Mouse (Mus musculus) lung, postnatal 0 days (tissue): ENCODE data around the gene 4931428L18Rik. TPM values are rescaled to one million over a fixed set of nuclear protein-coding genes. Genes with fewer than 3 reads are reported as not detected.

ENCODE experiments used
- ATAC-seq: fragments of 200-750 bp; cut with Nextera tagmentation; 2 replicates; pipeline ENCODE4 v1.8.0; 2017; ENCODE audit warnings: moderate library complexity
- DNase-seq: peaks from one replicate; pipeline ENCODE4 v3.0.0-alpha.2; 2016; ENCODE audit warnings: low spot score
- H3K27ac ChIP-seq: fragments of 300-500 bp; sonication (generic); 2 replicates; pipeline ENCODE4 v1.5.1; 2014; ENCODE audit warnings: antibody characterized with exemption, mild to moderate bottlenecking, low read length, mixed read lengths
- H3K27me3 ChIP-seq: fragments of 300-500 bp; sonication (generic); replicated peaks from 2 replicates; pipeline ENCODE4 v1.6.1; 2014; ENCODE audit warnings: low read length, mixed read lengths; ENCODE audit not compliant: insufficient read depth
- H3K36me3 ChIP-seq: fragments of 300-500 bp; sonication (generic); 2 replicates; pipeline ENCODE4 v1.6.1; 2014; ENCODE audit warnings: low read length, mixed read lengths; ENCODE audit not compliant: insufficient read depth
- H3K4me1 ChIP-seq: fragments of 300-500 bp; sonication (generic); 2 replicates; pipeline ENCODE4 v1.6.1; 2014; ENCODE audit warnings: antibody characterized with exemption, low read depth, low read length, mixed read lengths; ENCODE audit not compliant: insufficient read depth
- H3K4me2 ChIP-seq: fragments of 300-500 bp; sonication (generic); replicated peaks from 2 replicates; pipeline ENCODE4 v1.6.1; 2014; ENCODE audit warnings: low read depth, mild to moderate bottlenecking, low read length, moderate library complexity, mixed read lengths
- H3K4me3 ChIP-seq: fragments of 300-500 bp; sonication (generic); 2 replicates; pipeline ENCODE4 v1.5.1; 2014; ENCODE audit warnings: low read depth, low read length
- H3K9ac ChIP-seq: fragments of 300-500 bp; sonication (generic); replicated peaks from 2 replicates; pipeline ENCODE4 v1.6.1; 2014; ENCODE audit warnings: low read depth, mild to moderate bottlenecking
- H3K9me3 ChIP-seq: fragments of 300-500 bp; sonication (generic); 2 replicates; pipeline ENCODE4 v1.6.1; 2016; ENCODE audit warnings: low read length, mixed read lengths
- CTCF ChIP-seq: IDR thresholded peaks from 2 replicates; pipeline ENCODE4 v1.5.1; 2016; ENCODE audit warnings: antibody characterized with exemption, mild to moderate bottlenecking
- EP300 ChIP-seq: IDR thresholded peaks from 2 replicates; pipeline ENCODE4 v1.6.1; 2016; ENCODE audit warnings: antibody characterized with exemption, mild to moderate bottlenecking, control low read depth
- WGBS: fragments of 180-500 bp; shearing (Covaris S2); extraction: QIAGEN DNeasy Blood & Tissue Kit; methylation state at CpG from one replicate; pipeline ENCODE4 v1.1.7; 2014; 5-methylcytosine and 5-hydroxymethylcytosine counted together
- polyA plus RNA-seq: library from polyadenylated mRNA; unstranded; fragments of >200 nt; fragmentation: Nextera tagmentation; extraction: Ambion mirVana; gene quantifications from 2 replicates; pipeline ENCODE4 v1.2.1, GENCODE M21; 2015

4931428L18Rik gene
- polyA plus RNA-seq, 1 experiment from 2014 or later = 0.43 TPM

GRCm38 (mm10) chr1:31138387-31138786, 84.1 kb downstream of the 4931428L18Rik start:
- H3K4me1 ChIP-seq = no peaks in the 10 kb centered on the region
- no peaks in the 10 kb centered on the region for H3K9me3 ChIP-seq
- 53% methylated on average over 3 of the region's 3 CpGs for WGBS
- TF ChIP-seq CTCF (no peak), EP300 (no peak)
- H3K9ac ChIP-seq = no peak overlapping the region
- no peaks in the 10 kb centered on the region for H3K27me3 ChIP-seq
- no peak overlapping the region for H3K4me2 ChIP-seq
- DNase-seq (no peak), ATAC-seq (no peak)
- H3K4me3 ChIP-seq = no peak overlapping the region
- H3K27ac ChIP-seq = no peak overlapping the region
- H3K36me3 ChIP-seq = no peaks in the 10 kb centered on the region

- DNase-seq = no peak
- H3K27me3 ChIP-seq = no peaks in the 10 kb centered on the region
- 47% methylated on average over 4 of the region's 4 CpGs for WGBS
- H3K27ac ChIP-seq = no peak overlapping the region
- no peak overlapping the region for H3K9ac ChIP-seq
- no peak overlapping the region for H3K4me2 ChIP-seq
- TF ChIP-seq EP300 = no peak
- no peak for TF ChIP-seq CTCF
- H3K4me1 ChIP-seq = no peaks in the 10 kb centered on the region
- H3K36me3 ChIP-seq = no peaks in the 10 kb centered on the region
- ATAC-seq = no peak
- no peaks in the 10 kb centered on the region for H3K9me3 ChIP-seq
- H3K4me3 ChIP-seq = no peak overlapping the region
Observed at GRCm38 (mm10) chr1:31113466-31113865, 109.0 kb downstream of the 4931428L18Rik start.

GRCm38 (mm10) chr1:31107961-31108360, 114.5 kb downstream of the 4931428L18Rik start:
- no peak for TF ChIP-seq CTCF
- no peak for TF ChIP-seq EP300
- Histone ChIP-seq H3K9ac (no peak overlapping the region), H3K9me3 (no peaks in the 10 kb centered on the region), H3K27ac (no peak overlapping the region), H3K27me3 (no peaks in the 10 kb centered on the region), H3K4me1 (peaks cover 3% of the 10 kb centered on the region; the same call in 1 of the 2 replicates), H3K4me3 (no peak overlapping the region), H3K36me3 (no peaks in the 10 kb centered on the region), H3K4me2 (no peak overlapping the region)
- WGBS = 89% methylated on average over 3 of the region's 3 CpGs
- DNase-seq (no peak), ATAC-seq (no peak)

- ATAC-seq (peak; percentile 82), DNase-seq (peak; percentile 65)
- Histone ChIP-seq H3K4me2 (peak overlapping the region; percentile 17; the same call in 1 of the 2 replicates), H3K9me3 (no peaks in the 10 kb centered on the region), H3K4me1 (peaks cover 16% of the 10 kb centered on the region; the same call in 1 of the 2 replicates), H3K27ac (0 out of 2 replicates have a peak overlapping the region, but pooled peaks have one; percentile 6), H3K36me3 (no peaks in the 10 kb centered on the region), H3K9ac (no peak overlapping the region), H3K4me3 (no peak overlapping the region), H3K27me3 (no peaks in the 10 kb centered on the region)
- WGBS = 20% methylated on average over 12 of the region's 12 CpGs
- no peak for TF ChIP-seq EP300
- TF ChIP-seq CTCF = no peak
Observed at GRCm38 (mm10) chr1:31102863-31103657, 119.4 kb downstream of the 4931428L18Rik start.

- Histone ChIP-seq H3K4me3 (no peak overlapping the region), H3K36me3 (no peaks in the 10 kb centered on the region), H3K9ac (no peak overlapping the region), H3K4me1 (peaks cover 16% of the 10 kb centered on the region; the same call in 1 of the 2 replicates), H3K27me3 (no peaks in the 10 kb centered on the region), H3K27ac (no peak overlapping the region), H3K9me3 (no peaks in the 10 kb centered on the region), H3K4me2 (0 out of 2 replicates have a peak overlapping the region, but pooled peaks have one; percentile 17)
- TF ChIP-seq EP300 = no peak
- no peak for TF ChIP-seq CTCF
- no peak for ATAC-seq
- DNase-seq = peak; percentile 6
- WGBS = 29% methylated on average over 2 of the region's 2 CpGs
Observed at GRCm38 (mm10) chr1:31102280-31102679, 120.2 kb downstream of the 4931428L18Rik start.

- Histone ChIP-seq H3K4me2 (no peak overlapping the region), H3K4me3 (no peak overlapping the region), H3K9me3 (no peaks in the 10 kb centered on the region), H3K27me3 (no peaks in the 10 kb centered on the region), H3K36me3 (no peaks in the 10 kb centered on the region), H3K4me1 (peaks cover 5% of the 10 kb centered on the region; the same call in 1 of the 2 replicates), H3K27ac (no peak overlapping the region), H3K9ac (no peak overlapping the region)
- ATAC-seq = no peak
- 70% methylated on average over 3 of the region's 3 CpGs for WGBS
- no peak for DNase-seq
- TF ChIP-seq EP300 (no peak), CTCF (no peak)
Observed at GRCm38 (mm10) chr1:31097208-31097607, 125.3 kb downstream of the 4931428L18Rik start.
